ENCODE assay signal across 8 mouse cellular contexts in the genomic region with DNA sequence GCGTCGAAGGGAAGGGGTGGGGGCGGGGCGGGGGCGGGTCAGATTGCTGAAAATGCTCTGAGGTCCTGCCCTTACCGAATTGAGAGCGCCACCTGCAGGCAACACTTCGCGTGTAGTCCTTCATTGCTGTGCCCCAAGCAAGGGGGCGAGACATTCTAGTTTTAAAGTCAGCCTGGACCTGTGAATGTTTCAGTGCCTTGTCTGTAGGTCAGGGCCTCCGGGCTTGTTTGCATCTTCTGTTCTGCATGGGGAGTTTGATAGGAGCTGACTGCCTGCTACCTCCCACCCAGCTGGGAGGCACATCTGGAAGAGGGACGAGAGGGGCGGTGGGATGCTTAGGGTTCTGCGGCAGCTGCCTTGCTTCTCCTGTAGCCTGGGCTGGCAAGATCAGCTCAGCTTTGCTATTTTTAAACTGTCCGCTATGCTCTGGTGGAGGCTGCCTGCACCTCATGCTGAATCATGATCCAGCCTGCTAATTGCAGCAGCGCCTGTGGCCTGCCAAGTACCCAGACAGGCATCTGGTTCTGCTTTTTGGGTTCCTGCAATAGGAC. TPM values are rescaled to one million over a fixed set of nuclear protein-coding genes. Genes with fewer than 3 reads are reported as not detected.
DNase-seq lines count a peak whose midpoint lies in the region; ATAC-seq lines count a peak whose summit lies in the region.

No protein-coding gene starts in this region.

- H3K27ac ChIP-seq in embryonic facial prominence, embryonic 15.5 days (replicated peaks) = peak overlapping the region; percentile 75
- peak overlapping the region; percentile 47 for H3K27ac ChIP-seq in heart, embryonic 10.5 days
- H3K27ac ChIP-seq in limb, embryonic 12.5 days = peak overlapping the region; percentile 70
- H3K27ac ChIP-seq in midbrain, embryonic 16.5 days (ENCODE audit: low read length) = 0 out of 2 replicates have a peak overlapping the region, but pooled peaks have one; percentile 26
- H3K27ac ChIP-seq in stomach, embryonic 16.5 days (ENCODE audit: low read length) = peak overlapping the region; percentile 63

- H3K4me2 ChIP-seq in embryonic facial prominence, embryonic 15.5 days (replicated peaks) = peak overlapping the region; percentile 37
- peak overlapping the region; percentile 45 for H3K4me2 ChIP-seq in limb, embryonic 12.5 days
- peak overlapping the region; percentile 19; the same call in 1 of the 2 replicates for H3K4me2 ChIP-seq in midbrain, embryonic 16.5 days (ENCODE audit: low read length)
- H3K4me2 ChIP-seq in stomach, embryonic 16.5 days (ENCODE audit: low read depth, low read length) = peak overlapping the region; percentile 26; the same call in 1 of the 2 replicates

- H3K27me3 ChIP-seq in embryonic facial prominence, embryonic 15.5 days = no peaks in the 10 kb centered on the region
- no peaks in the 10 kb centered on the region for H3K27me3 ChIP-seq in heart, embryonic 10.5 days (ENCODE audit: insufficient read depth, poor library complexity, severe bottlenecking)
- no peaks in the 10 kb centered on the region for H3K27me3 ChIP-seq in limb, embryonic 12.5 days
- no peaks in the 10 kb centered on the region for H3K27me3 ChIP-seq in midbrain, embryonic 16.5 days (ENCODE audit: control insufficient read depth, insufficient read depth, low read depth, low read length)
- H3K27me3 ChIP-seq in stomach, embryonic 16.5 days (ENCODE audit: control insufficient read depth, insufficient read depth, low read length) = no peaks in the 10 kb centered on the region

- peak; percentile 74; the same call in 1 of the 2 replicates for ATAC-seq in embryonic facial prominence, embryonic 15.5 days (ENCODE audit: insufficient number of reproducible peaks, low FRiP score, low TSS enrichment, low read depth)
- ATAC-seq in limb, embryonic 12.5 days (ENCODE audit: insufficient number of reproducible peaks, insufficient read depth, low FRiP score, low TSS enrichment, low read depth) = peak; percentile 54; the same call in 1 of the 2 replicates
- ATAC-seq in midbrain, embryonic 16.5 days = no peak
- peak; percentile 70 for ATAC-seq in stomach, embryonic 16.5 days (ENCODE audit: insufficient read depth, low FRiP score)

- DNase-seq in 3134 (ENCODE audit: extremely low read depth, insufficient read length, low spot score) = peak; percentile 61
- peak; percentile 61 for DNase-seq in adrenal gland, postnatal 25 days
- peak; percentile 86 for DNase-seq in heart, embryonic 10.5 days (ENCODE audit: low spot score)
- DNase-seq in kidney, adult 9 months = peak; percentile 67

- H3K36me3 ChIP-seq in embryonic facial prominence, embryonic 15.5 days = no peaks in the 10 kb centered on the region
- no peaks in the 10 kb centered on the region for H3K36me3 ChIP-seq in heart, embryonic 10.5 days
- H3K36me3 ChIP-seq in limb, embryonic 12.5 days = no peaks in the 10 kb centered on the region
- no peaks in the 10 kb centered on the region for H3K36me3 ChIP-seq in midbrain, embryonic 16.5 days (ENCODE audit: control insufficient read depth, insufficient read depth, low read length)
- no peaks in the 10 kb centered on the region for H3K36me3 ChIP-seq in stomach, embryonic 16.5 days (ENCODE audit: control insufficient read depth, insufficient read depth, low read length)

- H3K4me1 ChIP-seq in embryonic facial prominence, embryonic 15.5 days = peaks cover 17% of the 10 kb centered on the region
- peaks cover 54% of the 10 kb centered on the region for H3K4me1 ChIP-seq in heart, embryonic 10.5 days
- H3K4me1 ChIP-seq in limb, embryonic 12.5 days (replicated peaks) = peaks cover 13% of the 10 kb centered on the region
- H3K4me1 ChIP-seq in midbrain, embryonic 16.5 days (ENCODE audit: control insufficient read depth, insufficient read depth, low read length) = peaks cover 8% of the 10 kb centered on the region
- peaks cover 20% of the 10 kb centered on the region; the same call in 1 of the 2 replicates for H3K4me1 ChIP-seq in stomach, embryonic 16.5 days (ENCODE audit: control insufficient read depth, insufficient read depth, low read length)

- no peak overlapping the region for H3K9ac ChIP-seq in embryonic facial prominence, embryonic 15.5 days
- peak overlapping the region; percentile 44; the same call in 1 of the 2 replicates for H3K9ac ChIP-seq in limb, embryonic 12.5 days (replicated peaks)
- H3K9ac ChIP-seq in midbrain, embryonic 16.5 days (ENCODE audit: low read depth, low read length) = no peak overlapping the region
- H3K9ac ChIP-seq in stomach, embryonic 16.5 days (ENCODE audit: low read length) = peak overlapping the region; percentile 38; the same call in 1 of the 2 replicates

- no peaks in the 10 kb centered on the region for H3K9me3 ChIP-seq in embryonic facial prominence, embryonic 15.5 days (replicated peaks)
- no peaks in the 10 kb centered on the region for H3K9me3 ChIP-seq in heart, embryonic 10.5 days
- H3K9me3 ChIP-seq in limb, embryonic 12.5 days = no peaks in the 10 kb centered on the region
- no peaks in the 10 kb centered on the region for H3K9me3 ChIP-seq in midbrain, embryonic 16.5 days (replicated peaks; ENCODE audit: control insufficient read depth, low read length, poor library complexity, severe bottlenecking)
- no peaks in the 10 kb centered on the region for H3K9me3 ChIP-seq in stomach, embryonic 16.5 days (replicated peaks; ENCODE audit: control insufficient read depth, low read length)

- WGBS in embryonic facial prominence, embryonic 15.5 days = 9% methylated on average over 16 of the region's 16 CpGs
- 11% methylated on average over 16 of the region's 16 CpGs for WGBS in heart, embryonic 10.5 days
- 11% methylated on average over 16 of the region's 16 CpGs for WGBS in limb, embryonic 12.5 days
- WGBS in midbrain, embryonic 16.5 days = 29% methylated on average over 16 of the region's 16 CpGs
- 12% methylated on average over 16 of the region's 16 CpGs for WGBS in stomach, embryonic 16.5 days

- no peak overlapping the region; the same call in 1 of the 2 replicates for H3K4me3 ChIP-seq in embryonic facial prominence, embryonic 15.5 days (replicated peaks)
- peak overlapping the region; percentile 28; the same call in 1 of the 2 replicates for H3K4me3 ChIP-seq in heart, embryonic 10.5 days
- H3K4me3 ChIP-seq in limb, embryonic 12.5 days (replicated peaks) = peak overlapping the region; percentile 8; the same call in 1 of the 2 replicates
- H3K4me3 ChIP-seq in midbrain, embryonic 16.5 days (ENCODE audit: low read depth, low read length) = no peak overlapping the region
- no peak overlapping the region for H3K4me3 ChIP-seq in stomach, embryonic 16.5 days (replicated peaks; ENCODE audit: low read length)

RNA-seq across cellular contexts. Expression of a gene that starts 28.9 kb away (rescaled TPM):
- total RNA-seq in adrenal gland, postnatal 25 days (2021) = 2.5 and 3.6 TPM in 2 replicates
- polyA plus RNA-seq in embryonic facial prominence, embryonic 15.5 days (2015; fragmentation: Nextera tagmentation; extraction: Ambion mirVana) = 12.6 and 14.8 TPM in 2 replicates
- polyA plus RNA-seq in heart, embryonic 10.5 days (2016; fragmentation: Nextera tagmentation; extraction: Ambion mirVana) = 6.5 and 9.4 TPM in 2 replicates
- 12.4 and 13.6 TPM in 2 replicates for polyA plus RNA-seq in limb, embryonic 12.5 days (2016; fragmentation: Nextera tagmentation; extraction: Ambion mirVana)
- polyA plus RNA-seq in midbrain, embryonic 16.5 days (2015; fragmentation: Nextera tagmentation; extraction: Ambion mirVana) = 86.7 and 89.4 TPM in 2 replicates
- polyA plus RNA-seq in stomach, embryonic 16.5 days (2015; fragmentation: Nextera tagmentation; extraction: Ambion mirVana) = 15.2 and 19.4 TPM in 2 replicates

RNA-seq across cellular contexts. Expression of a gene that starts 43.6 kb away (rescaled TPM):
- total RNA-seq in adrenal gland, postnatal 25 days (2021) = not detected in 2 replicates
- polyA plus RNA-seq in embryonic facial prominence, embryonic 15.5 days (2015; fragmentation: Nextera tagmentation; extraction: Ambion mirVana) = not detected in 2 replicates
- polyA plus RNA-seq in heart, embryonic 10.5 days (2016; fragmentation: Nextera tagmentation; extraction: Ambion mirVana) = 0.08 TPM in 1 of 2 replicates, not detected in the other
- not detected in 2 replicates for polyA plus RNA-seq in limb, embryonic 12.5 days (2016; fragmentation: Nextera tagmentation; extraction: Ambion mirVana)
- polyA plus RNA-seq in midbrain, embryonic 16.5 days (2015; fragmentation: Nextera tagmentation; extraction: Ambion mirVana) = not detected in 2 replicates
- not detected in 2 replicates for polyA plus RNA-seq in stomach, embryonic 16.5 days (2015; fragmentation: Nextera tagmentation; extraction: Ambion mirVana)

Comparison
In these comparisons a context has a peak if more than half of its experiments do, and no peak if none do; other contexts are left out.
1. H3K4me3 ChIP-seq: peak in heart, embryonic 10.5 days (single experiment) and limb, embryonic 12.5 days (single experiment); none in embryonic facial prominence, embryonic 15.5 days (single experiment), midbrain, embryonic 16.5 days (single experiment) and stomach, embryonic 16.5 days (single experiment).
2. H3K9ac ChIP-seq: peak in limb, embryonic 12.5 days (single experiment) and stomach, embryonic 16.5 days (single experiment); none in embryonic facial prominence, embryonic 15.5 days (single experiment) and midbrain, embryonic 16.5 days (single experiment).
3. Peak in every context shown above with its lines, with median percentiles within 50 percentile points of each other: DNase-seq, H3K27ac ChIP-seq and H3K4me2 ChIP-seq.